Mouse (Mus musculus): ENCODE data around the gene Zp3r. TPM values are rescaled to one million over a fixed set of nuclear protein-coding genes. Genes with fewer than 3 reads are reported as not detected.

Zp3r gene
- polyA plus RNA-seq, 1 experiment from 2014 or later, result 0.17 TPM

DNA sequence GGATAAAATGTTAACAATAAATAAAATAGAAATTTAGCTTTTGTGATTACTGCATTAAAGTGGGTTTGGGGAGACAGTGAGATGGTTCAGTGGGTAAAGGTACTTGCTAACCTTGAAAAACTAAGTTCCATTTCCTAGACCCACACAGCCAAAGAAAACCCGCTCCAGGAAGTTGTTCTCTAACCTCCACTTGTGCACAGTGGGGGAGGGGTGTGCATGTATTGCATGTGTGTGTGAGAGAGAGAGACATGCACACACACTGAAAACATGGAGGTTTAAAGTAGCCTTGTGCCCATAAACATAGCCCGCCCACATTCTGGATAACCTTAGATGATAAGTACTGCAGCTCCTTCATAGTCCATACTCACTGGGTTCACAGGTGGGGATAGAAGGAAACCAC is 33.1 kb downstream of the Zp3r start:
- Histone ChIP-seq H3K4me3 (replicated peaks; ENCODE audit: low read length) (no peak overlapping the region), H3K9ac (ENCODE audit: low read length) (no peak overlapping the region), H3K36me3 (ENCODE audit: control insufficient read depth, insufficient read depth, low read length) (no peaks in the 10 kb centered on the region), H3K4me2 (ENCODE audit: low read depth, low read length) (no peak overlapping the region), H3K9me3 (replicated peaks; ENCODE audit: control insufficient read depth, low read length) (no peaks in the 10 kb centered on the region), H3K27ac (ENCODE audit: low read length) (no peak overlapping the region), H3K27me3 (ENCODE audit: control insufficient read depth, insufficient read depth, low read length) (no peaks in the 10 kb centered on the region), H3K4me1 (ENCODE audit: control insufficient read depth, insufficient read depth, low read length) (no peaks in the 10 kb centered on the region)
- 84% methylated on average over 2 of the region's 2 CpGs for WGBS
- no peak for ATAC-seq (ENCODE audit: insufficient read depth, low FRiP score)

GRCm38 (mm10) chr1:130588659-130589058 is 40.8 kb downstream of the Zp3r start:
- ATAC-seq (ENCODE audit: insufficient read depth, low FRiP score), result peak; percentile 85; the same call in 1 of the 2 replicates
- Histone ChIP-seq H3K4me2 (ENCODE audit: low read depth, low read length) (no peak overlapping the region), H3K27me3 (ENCODE audit: control insufficient read depth, insufficient read depth, low read length) (no peaks in the 10 kb centered on the region), H3K27ac (ENCODE audit: low read length) (no peak overlapping the region), H3K36me3 (ENCODE audit: control insufficient read depth, insufficient read depth, low read length) (no peaks in the 10 kb centered on the region), H3K4me3 (replicated peaks; ENCODE audit: low read length) (no peak overlapping the region), H3K9me3 (replicated peaks; ENCODE audit: control insufficient read depth, low read length) (no peaks in the 10 kb centered on the region), H3K9ac (ENCODE audit: low read length) (no peak overlapping the region), H3K4me1 (ENCODE audit: control insufficient read depth, insufficient read depth, low read length) (no peaks in the 10 kb centered on the region)
- WGBS, result 62% methylated on average over 9 of the region's 9 CpGs

GRCm38 (mm10) chr1:130576389-130576788 is 53.0 kb downstream of the Zp3r start:
- H3K4me3 ChIP-seq (replicated peaks; ENCODE audit: low read length), result no peak overlapping the region
- H3K4me2 ChIP-seq (ENCODE audit: low read depth, low read length), result no peak overlapping the region
- H3K27me3 ChIP-seq (ENCODE audit: control insufficient read depth, insufficient read depth, low read length), result no peaks in the 10 kb centered on the region
- H3K27ac ChIP-seq (ENCODE audit: low read length), result no peak overlapping the region
- WGBS, result 75% methylated on average over 4 of the region's 4 CpGs
- no peak for ATAC-seq (ENCODE audit: insufficient read depth, low FRiP score)
- no peak overlapping the region for H3K9ac ChIP-seq (ENCODE audit: low read length)
- no peaks in the 10 kb centered on the region for H3K36me3 ChIP-seq (ENCODE audit: control insufficient read depth, insufficient read depth, low read length)
- H3K4me1 ChIP-seq (ENCODE audit: control insufficient read depth, insufficient read depth, low read length), result no peaks in the 10 kb centered on the region
- H3K9me3 ChIP-seq (replicated peaks; ENCODE audit: control insufficient read depth, low read length), result no peaks in the 10 kb centered on the region

GRCm38 (mm10) chr1:130575962-130576361 is 53.5 kb downstream of the Zp3r start:
- no peaks in the 10 kb centered on the region for H3K36me3 ChIP-seq (ENCODE audit: control insufficient read depth, insufficient read depth, low read length)
- no peak overlapping the region for H3K4me3 ChIP-seq (replicated peaks; ENCODE audit: low read length)
- H3K4me1 ChIP-seq (ENCODE audit: control insufficient read depth, insufficient read depth, low read length), result no peaks in the 10 kb centered on the region
- no peak overlapping the region for H3K27ac ChIP-seq (ENCODE audit: low read length)
- ATAC-seq (ENCODE audit: insufficient read depth, low FRiP score), result no peak
- no peaks in the 10 kb centered on the region for H3K27me3 ChIP-seq (ENCODE audit: control insufficient read depth, insufficient read depth, low read length)
- H3K9me3 ChIP-seq (replicated peaks; ENCODE audit: control insufficient read depth, low read length), result no peaks in the 10 kb centered on the region
- no peak overlapping the region for H3K9ac ChIP-seq (ENCODE audit: low read length)
- H3K4me2 ChIP-seq (ENCODE audit: low read depth, low read length), result no peak overlapping the region

GRCm38 (mm10) chr1:130551407-130552249 is 77.8 kb downstream of the Zp3r start:
- Histone ChIP-seq H3K27me3 (ENCODE audit: control insufficient read depth, insufficient read depth, low read length) (no peaks in the 10 kb centered on the region), H3K36me3 (ENCODE audit: control insufficient read depth, insufficient read depth, low read length) (no peaks in the 10 kb centered on the region), H3K4me3 (replicated peaks; ENCODE audit: low read length) (no peak overlapping the region), H3K9ac (ENCODE audit: low read length) (no peak overlapping the region), H3K9me3 (replicated peaks; ENCODE audit: control insufficient read depth, low read length) (no peaks in the 10 kb centered on the region), H3K4me1 (ENCODE audit: control insufficient read depth, insufficient read depth, low read length) (no peaks in the 10 kb centered on the region), H3K27ac (ENCODE audit: low read length) (no peak overlapping the region), H3K4me2 (ENCODE audit: low read depth, low read length) (no peak overlapping the region)
- 69% methylated on average over 5 of the region's 5 CpGs for WGBS
- ATAC-seq (ENCODE audit: insufficient read depth, low FRiP score), result no peak

GRCm38 (mm10) chr1:130550242-130551167 is 78.9 kb downstream of the Zp3r start:
- ATAC-seq (ENCODE audit: insufficient read depth, low FRiP score), result no peak; the same call in 1 of the 2 replicates

GRCm38 (mm10) chr1:130549698-130550097 is 79.7 kb downstream of the Zp3r start:
- Histone ChIP-seq H3K9ac (ENCODE audit: low read length) (no peak overlapping the region), H3K4me3 (replicated peaks; ENCODE audit: low read length) (no peak overlapping the region), H3K27ac (ENCODE audit: low read length) (no peak overlapping the region), H3K4me1 (ENCODE audit: control insufficient read depth, insufficient read depth, low read length) (no peaks in the 10 kb centered on the region), H3K36me3 (ENCODE audit: control insufficient read depth, insufficient read depth, low read length) (no peaks in the 10 kb centered on the region), H3K27me3 (ENCODE audit: control insufficient read depth, insufficient read depth, low read length) (no peaks in the 10 kb centered on the region), H3K4me2 (ENCODE audit: low read depth, low read length) (no peak overlapping the region), H3K9me3 (replicated peaks; ENCODE audit: control insufficient read depth, low read length) (no peaks in the 10 kb centered on the region)
- WGBS, result 76% methylated on average over 6 of the region's 6 CpGs
- ATAC-seq (ENCODE audit: insufficient read depth, low FRiP score), result no peak

More at GRCm38 (mm10) chr1:130550242-130551167, 78.9 kb downstream of the Zp3r start:
- no peak overlapping the region for H3K4me2 ChIP-seq (ENCODE audit: low read depth, low read length)
- no peaks in the 10 kb centered on the region for H3K27me3 ChIP-seq (ENCODE audit: control insufficient read depth, insufficient read depth, low read length)
- H3K9me3 ChIP-seq (replicated peaks; ENCODE audit: control insufficient read depth, low read length), result no peaks in the 10 kb centered on the region
- H3K4me1 ChIP-seq (ENCODE audit: control insufficient read depth, insufficient read depth, low read length), result no peaks in the 10 kb centered on the region
- no peaks in the 10 kb centered on the region for H3K36me3 ChIP-seq (ENCODE audit: control insufficient read depth, insufficient read depth, low read length)
- H3K27ac ChIP-seq (ENCODE audit: low read length), result no peak overlapping the region
- WGBS, result 59% methylated on average over 19 of the region's 19 CpGs
- no peak overlapping the region for H3K9ac ChIP-seq (ENCODE audit: low read length)
- H3K4me3 ChIP-seq (replicated peaks; ENCODE audit: low read length), result no peak overlapping the region

DNA sequence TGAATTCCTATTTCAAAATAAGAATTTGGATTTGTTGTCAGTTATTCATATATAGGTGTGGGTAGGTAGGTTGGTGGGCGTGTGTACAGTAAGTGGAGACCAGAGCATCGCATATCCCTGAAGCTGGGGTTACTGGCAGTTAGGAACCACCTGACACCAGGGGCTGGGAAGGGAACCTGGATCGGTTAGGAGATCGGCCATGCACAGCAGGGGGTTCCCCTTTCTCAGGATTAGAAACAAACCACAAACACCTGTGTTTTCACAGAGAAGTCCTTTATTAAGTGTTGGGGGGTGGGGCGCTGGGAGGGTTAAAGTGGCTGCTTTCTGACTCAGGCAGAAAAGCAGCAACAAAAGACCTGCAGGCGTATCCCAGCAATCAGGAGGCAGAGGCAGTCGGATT is 80.3 kb downstream of the Zp3r start:
- H3K9ac ChIP-seq (ENCODE audit: low read length), result no peak overlapping the region
- no peaks in the 10 kb centered on the region for H3K36me3 ChIP-seq (ENCODE audit: control insufficient read depth, insufficient read depth, low read length)
- 69% methylated on average over 7 of the region's 7 CpGs for WGBS
- H3K27me3 ChIP-seq (ENCODE audit: control insufficient read depth, insufficient read depth, low read length), result no peaks in the 10 kb centered on the region
- no peak for ATAC-seq (ENCODE audit: insufficient read depth, low FRiP score)
- no peaks in the 10 kb centered on the region for H3K4me1 ChIP-seq (ENCODE audit: control insufficient read depth, insufficient read depth, low read length)
- no peak overlapping the region for H3K4me3 ChIP-seq (replicated peaks; ENCODE audit: low read length)
- H3K27ac ChIP-seq (ENCODE audit: low read length), result no peak overlapping the region
- H3K4me2 ChIP-seq (ENCODE audit: low read depth, low read length), result no peak overlapping the region
- no peaks in the 10 kb centered on the region for H3K9me3 ChIP-seq (replicated peaks; ENCODE audit: control insufficient read depth, low read length)

Measured in stomach, embryonic 16.5 days (tissue).